In genomic region chr2:143776448-143776847, GRCm38 (mm10) we compare ENCODE assay signal across 9 mouse cellular contexts.
DNase-seq lines count a peak whose midpoint lies in the region; ATAC-seq and TF ChIP-seq lines count a peak whose summit lies in the region.
"Had no signal": no experiment of that assay in that cellular context is flagged by ENCODE, and none has a peak within 500 bp of the region (broad histone marks: within the 10 kb centered on the region; RNA-seq: fewer than 3 reads in every experiment).

No protein-coding gene starts in this region.

- no peak overlapping the region for H3K27ac ChIP-seq in cortical plate, adult 2 months (ENCODE audit: insufficient read depth, low read length)
- H3K27ac ChIP-seq in neural tube, embryonic 11.5 days (ENCODE audit: low read depth, low read length): no peak overlapping the region
- no peak overlapping the region for H3K27ac ChIP-seq in thymus, adult 2 months (ENCODE audit: control insufficient read depth, insufficient read depth, low read length)

- H3K27me3 ChIP-seq in neural tube, embryonic 11.5 days (ENCODE audit: control insufficient read depth, insufficient read depth, low read length): no peaks in the 10 kb centered on the region
- no peaks in the 10 kb centered on the region for H3K27me3 ChIP-seq in thymus, adult 2 months (ENCODE audit: control insufficient read depth, insufficient read depth, low read length)
- H3K27me3 ChIP-seq: megakaryocyte, embryonic 14.5 days had no signal

- H3K4me1 ChIP-seq in cortical plate, adult 2 months (ENCODE audit: control insufficient read depth, insufficient read depth, low read length): no peaks in the 10 kb centered on the region
- H3K4me1 ChIP-seq in neural tube, embryonic 11.5 days (ENCODE audit: control insufficient read depth, insufficient read depth, low read length): no peaks in the 10 kb centered on the region
- H3K4me1 ChIP-seq in thymus, adult 2 months (replicated peaks; ENCODE audit: control insufficient read depth, insufficient read depth, low read length): no peaks in the 10 kb centered on the region
- H3K4me1 ChIP-seq: megakaryocyte, embryonic 14.5 days had no signal

- intact Hi-C loops in heart, postnatal 10 days (cut with DNase I): loop anchor here (2.0 kb wide), 1 partner anchor 662 kb away; no protein-coding TSS in a partner anchor

- no peak overlapping the region for H3K4me2 ChIP-seq in neural tube, embryonic 11.5 days (ENCODE audit: low read depth)

- no peak for TF ChIP-seq POLR2A in cortical plate, adult 2 months (IDR thresholded peaks at IDR 0.05; ENCODE audit: extremely low read depth, insufficient read depth, low read length)
- TF ChIP-seq POLR2A in thymus, adult 2 months (IDR thresholded peaks at IDR 0.05; ENCODE audit: control insufficient read depth, extremely low read depth, insufficient read depth, low read length, poor library complexity): no peak

- no peaks in the 10 kb centered on the region for H3K9me3 ChIP-seq in neural tube, embryonic 11.5 days (ENCODE audit: control insufficient read depth, low read length)

- peak; percentile 51; the same call in 1 of the 2 replicates for TF ChIP-seq CTCF in cortical plate, adult 2 months (IDR thresholded peaks at IDR 0.05; ENCODE audit: extremely low read depth, insufficient read depth, low read length)
- TF ChIP-seq CTCF in thymus, adult 2 months (IDR thresholded peaks at IDR 0.05; ENCODE audit: borderline replicate concordance, control insufficient read depth, extremely low read depth, insufficient read depth, low read length, poor library complexity): no peak

- no peak overlapping the region for H3K4me3 ChIP-seq in cortical plate, adult 2 months (ENCODE audit: insufficient read depth, low read length)
- no peak overlapping the region for H3K4me3 ChIP-seq in neural tube, embryonic 11.5 days (ENCODE audit: low read depth, low read length)
- no peak overlapping the region for H3K4me3 ChIP-seq in thymus, adult 2 months (ENCODE audit: control insufficient read depth, insufficient read depth, low read length)
- H3K4me3 ChIP-seq: megakaryocyte, embryonic 14.5 days had no signal

- H3K9ac ChIP-seq in neural tube, embryonic 11.5 days (ENCODE audit: low read length): no peak overlapping the region

- no peaks in the 10 kb centered on the region for H3K36me3 ChIP-seq in neural tube, embryonic 11.5 days (ENCODE audit: control insufficient read depth, insufficient read depth, low read length)
- no peaks in the 10 kb centered on the region for H3K36me3 ChIP-seq in thymus, adult 2 months (ENCODE audit: control insufficient read depth, insufficient read depth, low read length)

- ATAC-seq in neural tube, embryonic 11.5 days (ENCODE audit: insufficient read depth, low FRiP score, low TSS enrichment): no peak

- WGBS in neural tube, embryonic 11.5 days: 1% methylated on average over 4 of the region's 4 CpGs
- WGBS in thymus, adult 2 months: 19% methylated on average over 4 of the region's 4 CpGs

- DNase-seq in heart, postnatal 10 days: peak; percentile 5 to 41
- DNase-seq in heart, adult 9 months (ENCODE audit: low spot score in 2 of 2): no peak
- peak; percentile 9 for DNase-seq in ovary, postnatal 14 days (ENCODE audit: low spot score)
- no peak for DNase-seq in ovary, postnatal 36 days (ENCODE audit: low spot score)
- peak; percentile 22 for DNase-seq in neural tube, embryonic 11.5 days (ENCODE audit: low spot score)
- DNase-seq in thymus, postnatal 25 days: no peak
- DNase-seq in thymus, adult 2 months: no peak

Comparison
In these comparisons a context has a peak if more than half of its experiments do, and no peak if none do; other contexts are left out.
1. DNase-seq: peak in heart, postnatal 10 days (2 of 2), ovary, postnatal 14 days (single experiment) and neural tube, embryonic 11.5 days (single experiment); none in heart, adult 9 months (0 of 2), ovary, postnatal 36 days (single experiment), thymus, postnatal 25 days (single experiment) and thymus, adult 2 months (single experiment).